Mouse (Mus musculus) G1E (cell line): ENCODE measurements around the gene Pptc7.

Experiments
- CTCF ChIP-seq: IDR thresholded peaks from 2 replicates; pipeline ENCODE4 v1.5.1; 2012; ENCODE audit warnings: low read depth, low read length, inconsistent platforms, mixed read lengths
- GATA1 ChIP-seq: IDR thresholded peaks from 2 replicates; pipeline ENCODE4 v1.6.1; 2012; ENCODE audit warnings: borderline replicate concordance, low read length, inconsistent platforms, mixed read lengths
- TAL1 ChIP-seq: conservative IDR thresholded peaks from 2 replicates; pipeline ENCODE4 v1.6.1; 2012; ENCODE audit warnings: low read depth, low read length, inconsistent platforms, mixed read lengths

- TF ChIP-seq CTCF (no peak), GATA1 (no peak), TAL1 (no peak)
These were observed 36.2 kb upstream of the Pptc7 start for GRCm38 (mm10) chr5:122247934-122248333.
